Mouse (Mus musculus) activated CD4-positive, CD25-positive, alpha-beta regulatory T cell, adult 4 months (primary cell): ENCODE results near the gene Arl6ip5. TPM values are rescaled to one million over a fixed set of nuclear protein-coding genes. Genes with fewer than 3 reads are reported as not detected.
A peak's percentile ranks its signal among the peaks of the same experiment; 100 is the strongest.

Experiments
- ATAC-seq: one replicate; pipeline ENCODE4 v1.8.0; 2017
- polyA plus RNA-seq, 2 experiments: library from polyadenylated mRNA; unstranded; fragments of 100-300 nt; shearing (Covaris generic); gene quantifications; one replicate each; pipeline ENCODE4 v1.2.1; 2017

Gene Arl6ip5
- 100 to 1,000 TPM; 185 to 248 TPM for polyA plus RNA-seq

DNA sequence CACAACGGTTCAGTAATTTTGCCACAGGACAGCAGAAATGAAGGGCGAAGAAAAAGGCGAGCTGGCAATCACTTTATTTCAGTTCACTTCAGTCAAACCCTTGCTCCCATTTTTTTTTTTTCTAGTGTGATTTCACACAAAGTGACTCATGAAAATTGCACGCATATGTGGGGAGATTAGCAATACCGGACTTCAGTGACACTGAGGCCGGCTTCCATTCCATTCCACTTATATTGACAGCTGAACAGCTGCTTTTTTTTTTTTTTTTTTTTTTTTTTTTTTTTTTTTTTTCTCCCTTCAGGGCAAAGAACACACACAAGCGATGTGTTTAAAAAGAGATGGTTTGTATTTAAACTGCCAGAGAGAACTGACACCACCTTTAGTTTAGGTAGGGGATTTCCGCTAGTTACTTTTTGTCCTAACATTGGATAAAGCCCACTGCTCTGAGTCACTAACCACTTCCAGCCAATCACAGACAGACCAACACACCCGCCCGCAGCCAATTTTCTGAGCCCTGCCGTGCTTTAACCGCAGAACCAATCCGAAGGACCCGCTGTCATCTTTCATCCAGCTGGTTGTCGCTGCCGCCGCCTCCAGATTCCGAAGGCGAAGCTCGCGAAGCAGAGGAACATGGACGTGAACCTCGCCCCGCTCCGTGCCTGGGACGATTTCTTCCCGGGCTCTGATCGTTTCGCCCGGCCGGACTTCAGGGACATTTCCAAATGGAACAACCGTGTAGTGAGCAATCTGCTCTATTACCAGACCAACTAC, at the start of gene Arl6ip5:
TSS of gene Arl6ip5 (plus strand) at position 499 of the 771 bp plus-strand sequence.
- peak; percentile 80 for ATAC-seq

DNA sequence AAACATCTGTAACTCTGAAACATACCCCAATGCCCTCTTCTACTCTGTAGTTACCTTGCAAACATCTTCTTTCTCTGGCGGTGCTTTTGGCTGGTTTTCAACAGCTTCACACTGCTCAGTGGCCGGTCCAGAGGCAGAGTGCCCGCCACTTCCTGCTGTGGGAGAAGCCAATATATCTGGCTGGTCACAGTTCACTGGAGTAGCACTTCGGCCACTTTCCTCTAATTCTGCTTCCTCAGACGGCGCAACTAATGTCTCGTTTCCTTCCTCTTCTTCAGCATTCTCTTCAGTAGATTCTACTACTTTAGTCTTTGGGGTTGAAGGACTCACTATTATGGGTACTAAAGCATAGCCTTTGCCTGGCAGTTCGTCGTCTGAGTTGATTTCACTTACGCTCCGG, 34.8 kb upstream of the Arl6ip5 start:
- no peak for ATAC-seq

DNA sequence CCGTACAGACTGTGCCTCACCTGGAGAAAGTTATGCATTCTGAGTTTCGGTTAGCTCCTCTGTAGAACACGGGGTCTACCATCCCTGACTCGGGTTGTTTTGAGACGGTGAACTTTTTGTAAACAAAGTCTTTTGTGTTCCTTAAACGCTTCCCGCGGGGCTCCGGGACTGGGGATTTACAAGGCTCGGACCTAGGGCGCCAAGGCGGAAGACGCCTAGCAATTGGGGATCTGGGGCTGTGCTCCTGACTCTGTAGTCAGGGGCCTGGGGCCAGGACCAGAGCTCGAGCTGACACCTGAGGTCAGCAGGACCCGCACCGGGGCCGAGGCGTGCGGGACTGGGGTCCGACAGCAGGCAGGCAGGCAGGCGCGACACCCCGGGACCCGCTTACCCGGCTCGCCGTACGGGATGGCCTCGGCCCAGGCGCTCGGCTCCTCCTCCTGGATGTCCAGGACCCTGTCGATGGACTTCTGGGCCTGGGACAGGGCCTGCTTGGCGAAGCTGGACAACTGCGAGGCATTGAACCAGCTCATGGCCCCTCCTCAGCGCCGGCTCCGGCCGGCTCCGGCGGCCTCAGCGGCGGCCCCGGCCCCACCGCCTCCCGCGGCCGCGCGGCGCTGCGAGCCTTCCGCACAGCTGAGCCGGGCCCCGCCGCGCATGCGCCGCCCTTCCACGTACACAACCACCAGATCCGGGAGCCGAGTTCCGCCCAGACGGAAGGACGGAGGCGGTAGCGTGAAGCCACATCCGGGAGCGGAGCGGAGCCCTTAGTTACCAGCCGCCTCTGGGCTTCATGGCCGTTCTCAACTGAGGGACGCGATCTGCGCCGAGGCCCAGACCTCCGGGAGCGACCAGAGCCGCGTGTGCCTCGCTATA, 31.8 kb upstream of the Arl6ip5 start, which contains the start of gene Tmf1:
TSS of gene Tmf1 (minus strand) at position 632 of the 876 bp plus-strand sequence.
- peak; percentile 95 for ATAC-seq

DNA sequence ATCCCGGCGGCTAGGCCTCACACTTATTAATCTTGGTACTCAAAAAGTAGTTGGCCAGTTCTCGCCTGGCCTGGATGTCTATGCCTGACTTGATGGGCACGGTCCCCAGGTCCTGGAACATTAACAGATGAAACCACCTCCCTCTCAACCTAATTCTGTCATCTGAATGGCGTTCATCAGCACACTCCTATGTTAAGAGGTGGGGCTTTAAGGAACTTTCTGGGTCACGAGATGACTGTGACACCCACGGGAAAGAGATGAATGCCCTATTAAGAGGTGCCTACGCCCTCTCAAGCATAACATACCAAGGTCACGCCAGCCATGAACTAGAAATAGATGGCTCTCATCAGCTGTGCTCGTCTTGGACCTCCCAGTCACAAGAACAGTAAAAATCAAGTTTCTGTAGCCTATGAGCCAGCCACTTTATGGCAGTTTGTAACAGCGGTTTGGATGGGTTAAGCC, 31.1 kb upstream of the Arl6ip5 start:
- ATAC-seq, result peak; percentile 52

DNA sequence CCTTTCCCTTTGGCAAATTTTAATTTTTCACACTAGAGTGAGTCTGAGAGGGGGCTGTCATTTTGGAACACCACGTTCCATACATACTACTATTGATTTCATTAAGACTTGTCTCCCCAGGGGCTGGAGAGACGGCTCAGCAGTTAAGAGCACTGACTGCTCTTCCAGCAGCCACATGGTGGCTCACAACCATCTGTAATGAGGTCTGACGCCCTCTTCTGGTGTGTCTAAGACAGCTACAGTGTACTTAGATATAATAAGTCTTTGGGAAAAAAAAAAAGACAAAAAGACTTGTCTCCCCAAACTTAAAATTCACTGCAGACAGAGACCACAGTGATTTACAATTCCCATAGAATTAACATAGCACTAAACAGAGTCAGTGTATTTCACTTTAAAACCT, 10.1 kb upstream of the Arl6ip5 start:
- ATAC-seq, result no peak

DNA sequence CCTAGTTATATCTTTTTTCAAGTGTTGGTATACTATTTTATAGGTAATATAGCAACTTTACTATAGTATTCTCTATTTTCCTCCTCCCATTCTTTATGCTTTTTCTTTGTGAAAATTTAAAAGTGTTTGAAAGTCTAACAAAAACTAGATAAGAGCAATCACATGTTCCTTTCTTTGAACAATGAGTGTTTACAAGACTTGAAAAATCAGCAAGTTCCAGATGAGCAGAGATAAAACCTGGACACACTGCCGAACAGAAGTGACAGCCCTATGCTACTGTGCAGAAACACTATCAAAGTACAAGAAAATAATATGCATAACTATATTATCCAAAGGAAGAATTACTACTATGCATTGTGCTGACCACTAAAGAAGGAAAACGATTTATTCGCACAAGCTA, 8.0 kb upstream of the Arl6ip5 start:
- ATAC-seq, result no peak

DNA sequence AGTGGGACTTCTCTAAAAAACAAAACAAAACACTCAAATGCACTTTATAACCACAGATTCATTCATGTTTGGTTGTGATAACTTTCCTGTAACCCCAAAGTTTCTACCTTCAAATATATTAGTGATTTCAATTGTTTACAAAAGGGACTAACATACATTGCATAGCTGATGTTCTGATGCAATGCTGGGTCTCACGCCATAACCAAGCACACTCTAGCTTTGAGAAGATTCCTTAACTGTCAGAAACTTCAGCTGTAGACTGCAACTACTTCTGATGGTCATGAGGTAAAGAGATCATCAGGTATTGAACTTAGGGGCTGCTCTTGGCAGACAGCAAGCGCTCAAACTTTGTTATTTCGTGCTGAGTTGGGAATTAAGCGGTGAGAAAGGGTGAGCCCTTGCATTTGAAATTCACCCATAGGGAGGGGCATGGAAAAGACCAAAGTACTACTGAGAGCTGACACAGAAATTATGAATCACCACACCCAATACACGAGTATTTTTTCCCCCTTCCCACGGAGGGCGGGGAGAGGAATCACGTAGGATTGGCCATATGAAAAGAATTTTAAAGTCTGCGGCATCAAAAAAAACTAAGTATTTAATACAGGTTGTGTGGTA, 6.1 kb upstream of the Arl6ip5 start:
- no peak for ATAC-seq

DNA sequence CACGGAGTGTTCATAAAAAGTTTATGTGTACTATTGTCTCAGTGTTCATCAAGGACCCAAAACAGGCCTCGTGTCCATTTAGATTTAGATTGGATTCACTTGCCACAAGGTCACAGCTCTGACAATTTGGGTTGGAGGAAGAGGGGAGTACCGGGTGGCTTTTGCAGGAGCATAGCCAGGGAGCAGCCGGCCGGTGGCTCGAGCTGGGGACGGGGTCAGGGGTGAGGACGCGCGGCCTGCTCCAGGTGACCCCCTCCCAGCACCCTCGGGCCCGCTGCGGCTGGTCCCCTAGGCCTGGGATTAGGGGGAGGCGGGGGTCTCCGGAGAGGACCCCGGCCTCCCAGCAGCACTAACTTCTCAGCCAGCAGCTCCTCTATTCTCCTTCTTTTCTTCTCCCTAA, 5.5 kb upstream of the Arl6ip5 start:
- ATAC-seq, result no peak

DNA sequence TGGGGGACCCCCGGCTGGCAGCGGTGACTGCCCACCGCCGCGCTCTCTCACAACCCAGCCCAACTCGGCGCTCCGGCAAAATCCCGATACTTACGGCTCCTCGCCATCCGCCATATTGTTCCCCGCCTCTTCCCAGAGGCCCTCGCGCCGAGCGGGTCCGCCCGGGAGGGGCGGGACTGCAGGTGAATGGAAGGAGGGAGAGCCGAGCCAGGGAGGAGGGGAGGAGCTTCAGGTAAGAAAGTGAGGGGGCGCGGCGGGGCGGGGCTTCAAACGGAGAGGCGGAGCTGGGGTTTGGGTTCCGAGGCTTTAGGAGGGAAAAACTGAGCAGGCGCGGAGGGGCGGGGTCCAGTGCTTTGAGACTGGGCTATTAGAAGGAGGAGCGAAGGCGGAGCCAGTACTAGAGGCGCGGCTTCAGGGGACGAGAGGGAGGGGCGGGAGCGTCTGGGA, 5.0 kb upstream of the Arl6ip5 start, which contains the start of gene Uba3:
TSS of gene Uba3 (minus strand) at position 209 of the 447 bp plus-strand sequence.
- peak; percentile 83 for ATAC-seq

DNA sequence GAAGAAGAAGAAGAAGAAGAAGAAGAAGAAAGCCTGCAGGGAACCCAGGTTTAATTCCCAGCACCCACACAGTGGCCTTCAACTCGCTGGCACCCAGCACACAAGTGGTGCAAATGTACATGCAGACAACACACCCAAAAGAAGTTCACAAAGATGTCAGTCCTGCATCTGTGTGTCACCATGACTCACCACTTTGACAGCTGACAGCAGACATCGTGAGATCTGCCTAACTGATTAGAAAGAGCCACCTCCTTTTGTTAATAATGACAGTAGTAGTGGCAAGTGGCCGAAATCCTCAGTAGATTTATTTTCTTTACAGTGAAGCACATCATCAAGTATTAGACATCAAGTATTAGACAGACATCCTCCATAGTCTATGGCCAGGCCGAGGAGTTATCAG, 3.4 kb upstream of the Arl6ip5 start:
- no peak for ATAC-seq

DNA sequence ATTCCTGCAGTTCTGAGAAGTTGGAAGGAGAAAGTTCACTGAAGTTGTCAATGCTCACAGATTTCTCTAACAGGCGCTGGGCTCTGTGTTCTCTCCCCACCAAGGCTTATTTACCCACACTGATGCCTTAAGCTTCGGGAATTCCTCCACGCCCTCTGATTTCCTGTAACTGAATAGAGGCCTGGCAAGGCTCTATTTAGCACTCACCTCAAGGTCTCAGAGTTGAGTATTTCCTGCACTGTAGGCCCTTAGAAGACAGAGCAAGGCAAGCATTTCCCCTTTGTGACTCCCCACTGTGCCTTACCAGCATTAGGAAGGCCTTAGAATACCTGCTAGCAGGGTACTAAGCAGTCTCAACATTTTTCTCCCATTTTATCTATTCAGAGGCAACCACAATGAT, 2.1 kb upstream of the Arl6ip5 start:
- no peak for ATAC-seq

DNA sequence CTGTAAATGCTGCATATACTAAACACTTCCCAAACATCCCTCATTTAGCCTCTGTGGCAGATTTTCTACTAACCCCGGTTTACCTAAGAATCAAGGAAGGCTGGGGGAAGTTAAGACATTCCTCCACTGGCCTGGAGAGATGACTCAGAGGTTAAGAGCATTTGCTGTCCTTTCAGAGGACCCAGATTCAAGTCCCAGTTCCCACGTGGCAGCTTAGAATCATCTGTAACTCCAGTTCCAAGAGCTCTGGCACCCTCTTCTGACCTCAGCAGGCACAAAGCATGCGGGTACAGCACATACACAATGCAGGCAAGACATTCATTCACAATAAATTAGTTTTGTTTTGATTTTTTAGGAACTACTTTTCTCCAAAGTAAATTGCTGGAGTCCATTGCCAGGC, 1.3 kb upstream of the Arl6ip5 start:
- ATAC-seq, result no peak

DNA sequence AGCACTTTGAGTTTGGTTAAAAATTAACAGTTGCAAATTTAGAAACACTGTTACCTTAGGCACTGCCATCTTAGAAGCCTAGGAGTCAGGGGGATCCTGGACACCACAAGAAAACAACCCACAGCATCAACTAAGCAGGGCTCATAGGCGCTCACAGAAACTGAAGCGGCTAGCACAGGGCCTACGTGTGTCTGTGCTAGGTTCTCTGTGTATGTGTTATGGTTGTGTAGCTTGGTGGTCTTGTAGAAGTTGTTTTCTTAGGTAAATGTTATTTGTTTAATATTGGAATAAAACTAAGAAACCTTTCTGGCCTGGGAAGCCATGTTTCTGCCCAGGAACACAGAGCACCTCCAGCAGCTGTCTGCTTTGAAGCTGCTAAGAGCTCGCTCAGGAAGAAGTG, 738 bp upstream of the Arl6ip5 start:
- no peak for ATAC-seq

DNA sequence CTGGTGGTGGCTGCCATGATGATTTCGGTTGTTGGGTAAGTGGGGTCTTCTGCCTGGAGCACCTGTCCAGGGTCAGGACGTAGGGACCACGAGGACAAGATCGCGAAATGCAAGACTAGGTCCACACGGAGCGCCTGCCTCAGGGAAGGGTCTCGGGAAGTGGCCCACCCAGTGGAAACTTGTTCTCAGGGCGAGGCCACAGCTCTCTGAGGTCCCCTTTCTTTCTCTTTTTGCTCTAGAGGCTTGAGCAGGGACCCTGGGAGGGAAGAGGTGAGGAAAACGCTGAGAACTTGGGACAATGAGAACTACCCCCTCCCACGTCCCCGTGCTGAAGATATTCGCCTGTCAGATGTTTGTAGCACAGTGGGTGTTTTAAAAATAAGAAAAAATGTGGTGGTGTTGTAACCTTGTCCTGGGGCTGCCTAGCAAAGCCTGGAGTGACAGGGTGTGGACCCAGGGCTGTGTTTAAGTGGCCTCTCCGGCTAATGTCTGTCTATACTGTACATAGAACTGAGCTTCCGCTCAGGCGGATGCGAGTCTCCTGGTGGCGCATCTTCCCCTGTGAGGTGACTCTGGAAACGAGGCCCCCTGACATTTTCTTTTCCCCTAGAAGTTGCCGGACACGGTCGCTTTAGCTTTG, 593 bp downstream of the Arl6ip5 start:
- peak; percentile 48 for ATAC-seq

DNA sequence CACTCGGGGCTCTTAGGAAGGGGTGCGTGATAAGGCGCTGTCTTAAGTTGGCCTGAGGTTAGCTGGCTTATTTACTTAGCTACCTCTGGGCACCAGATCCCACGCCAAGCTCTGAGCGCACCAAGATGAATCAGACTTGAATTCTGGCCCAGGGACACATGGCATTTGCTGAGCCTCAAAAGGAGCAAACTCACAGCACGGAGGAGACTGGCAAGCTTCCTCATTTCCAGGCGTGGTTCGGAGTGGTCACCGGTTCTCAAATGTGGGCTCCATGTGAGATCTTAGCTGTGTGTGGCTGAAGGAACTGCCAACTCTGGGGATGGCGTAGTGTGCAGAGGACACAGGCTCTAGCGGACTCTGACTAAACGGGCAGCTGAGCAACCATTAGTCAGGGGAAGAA, 1.5 kb downstream of the Arl6ip5 start:
- no peak for ATAC-seq

DNA sequence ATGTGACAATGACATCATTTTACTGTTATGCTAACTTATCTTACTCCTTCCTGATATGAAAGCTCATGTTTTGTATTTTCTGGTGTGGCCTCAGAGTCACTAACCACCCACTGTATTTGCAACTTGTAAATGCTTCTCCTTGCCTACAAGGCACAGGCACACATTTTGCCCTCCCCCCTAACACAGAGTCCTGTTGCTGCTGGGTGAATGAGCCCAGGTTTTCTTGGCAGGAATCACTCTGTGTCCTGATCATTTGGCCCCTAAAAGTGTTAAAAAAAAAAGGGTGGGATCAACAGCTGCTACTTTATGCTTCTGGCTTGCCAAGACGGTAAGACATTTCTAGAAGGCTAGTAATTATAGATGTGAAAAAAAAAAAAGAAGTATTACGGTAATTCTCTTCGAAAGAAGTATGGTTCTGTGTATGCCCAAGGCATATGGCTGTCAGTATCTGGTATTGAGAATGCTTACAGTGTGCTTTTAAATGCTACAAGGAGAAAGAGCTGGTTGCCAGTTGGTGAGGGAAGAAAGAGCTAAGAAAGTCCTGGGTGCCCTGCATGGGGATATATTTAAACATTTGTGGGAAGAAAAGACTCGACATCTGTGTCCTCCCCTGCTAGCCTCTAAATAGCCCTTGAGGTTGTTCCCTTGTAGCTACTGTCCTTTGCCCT, 5.8 kb downstream of the Arl6ip5 start:
- no peak for ATAC-seq

DNA sequence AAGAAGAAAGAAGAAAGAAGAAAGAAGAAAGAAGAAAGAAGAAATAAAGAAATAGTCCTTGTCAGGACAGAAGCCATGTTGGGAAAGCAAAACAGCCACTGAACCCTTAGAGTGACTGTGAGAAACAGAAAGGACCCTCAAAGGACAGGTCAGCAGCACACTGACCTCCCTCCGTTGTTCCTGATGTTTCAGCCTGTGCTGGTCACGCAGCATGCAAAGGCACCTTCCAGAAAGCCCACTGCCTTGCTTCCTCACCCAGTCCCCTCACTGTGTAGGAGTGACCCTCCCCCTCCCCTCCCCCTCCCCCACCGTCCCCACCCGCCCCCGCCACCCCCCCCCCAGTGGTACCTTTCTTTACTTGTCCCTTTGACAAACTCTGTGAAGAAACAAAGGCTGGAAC, 10.2 kb downstream of the Arl6ip5 start:
- ATAC-seq, result no peak

DNA sequence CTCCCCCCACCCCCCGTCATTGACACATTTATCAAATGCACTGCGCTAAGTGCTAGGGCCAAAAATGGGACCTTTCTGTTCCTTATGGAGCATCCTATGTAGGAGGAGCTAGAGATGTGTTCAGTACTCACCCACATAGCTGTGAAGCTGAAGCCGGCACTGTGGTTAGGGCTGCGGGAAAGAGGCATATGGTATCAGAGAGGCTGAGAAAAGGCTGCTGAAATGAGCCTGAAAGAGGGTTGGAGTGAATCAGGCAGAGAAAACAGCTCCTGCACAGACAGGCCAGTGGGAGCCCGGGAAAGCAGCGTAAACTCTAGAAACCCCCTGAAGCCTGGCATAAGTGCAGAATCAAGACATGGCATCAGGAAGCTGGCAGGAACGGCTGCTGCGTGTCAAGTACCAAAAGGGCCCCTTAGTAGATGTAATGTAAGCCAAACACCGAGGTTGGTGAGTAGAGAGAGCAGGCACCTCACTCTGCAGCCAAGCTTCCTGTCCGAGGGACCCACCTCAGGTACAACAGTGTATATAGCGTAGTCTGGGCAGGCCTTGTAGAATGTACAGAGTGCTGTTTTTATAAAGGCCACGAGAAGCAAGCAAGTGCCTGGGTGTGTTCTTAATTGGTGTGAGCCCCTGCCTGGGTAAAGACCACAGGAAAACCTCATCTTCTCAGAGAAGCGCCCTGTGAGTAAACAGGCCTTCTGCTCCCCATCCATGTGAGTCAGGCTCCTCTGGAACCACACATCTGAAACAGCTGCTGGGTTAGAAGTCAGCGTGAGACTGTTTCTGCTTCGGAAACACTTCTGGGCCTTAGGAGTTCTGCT, 10.9 kb downstream of the Arl6ip5 start:
- peak; percentile 39 for ATAC-seq

DNA sequence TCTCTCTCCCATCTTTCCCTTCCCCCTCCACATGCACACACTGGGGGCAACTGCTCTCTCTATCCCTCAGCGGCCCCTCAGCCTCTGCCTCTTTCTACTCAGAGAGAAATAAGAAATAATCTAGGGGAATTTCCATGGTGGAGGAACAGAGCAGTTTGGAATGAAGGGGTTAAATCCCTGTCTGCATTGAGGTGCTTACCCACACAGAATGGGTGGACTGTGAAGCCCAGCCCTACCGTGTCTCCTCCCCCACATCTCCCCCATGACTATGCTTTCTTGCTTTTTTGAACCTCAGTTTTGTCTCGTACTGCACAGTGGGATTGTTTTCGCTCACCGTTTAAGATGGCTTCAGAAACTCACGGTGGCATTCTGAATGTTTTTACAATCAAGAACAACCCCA, 11.8 kb downstream of the Arl6ip5 start:
- peak; percentile 25 for ATAC-seq

DNA sequence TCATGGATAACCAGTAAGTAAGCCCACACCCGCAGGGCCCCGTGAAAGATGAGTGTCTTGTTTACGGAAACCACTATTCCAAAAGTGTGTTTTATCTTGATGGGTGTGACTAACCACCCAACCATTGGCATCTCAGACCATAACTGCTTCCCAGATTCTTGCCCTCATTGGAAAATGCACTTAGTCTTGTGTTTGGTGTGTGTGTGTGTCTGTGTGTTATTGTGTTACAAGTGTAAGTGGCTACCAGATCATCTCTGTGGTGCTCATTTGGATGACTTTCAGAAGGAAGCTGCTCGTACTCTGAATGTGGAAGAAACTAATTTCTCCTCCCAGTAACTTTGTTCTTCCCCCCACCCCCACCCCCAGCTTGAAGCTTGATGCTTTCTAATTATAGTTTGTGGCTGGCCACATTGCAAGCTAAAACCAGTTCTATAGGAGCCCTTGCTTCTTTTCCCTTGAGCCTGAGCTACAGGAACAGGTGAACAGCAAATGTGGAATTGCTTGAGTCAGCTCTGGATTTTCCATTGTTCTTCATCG, 12.5 kb downstream of the Arl6ip5 start:
- peak; percentile 9 for ATAC-seq

DNA sequence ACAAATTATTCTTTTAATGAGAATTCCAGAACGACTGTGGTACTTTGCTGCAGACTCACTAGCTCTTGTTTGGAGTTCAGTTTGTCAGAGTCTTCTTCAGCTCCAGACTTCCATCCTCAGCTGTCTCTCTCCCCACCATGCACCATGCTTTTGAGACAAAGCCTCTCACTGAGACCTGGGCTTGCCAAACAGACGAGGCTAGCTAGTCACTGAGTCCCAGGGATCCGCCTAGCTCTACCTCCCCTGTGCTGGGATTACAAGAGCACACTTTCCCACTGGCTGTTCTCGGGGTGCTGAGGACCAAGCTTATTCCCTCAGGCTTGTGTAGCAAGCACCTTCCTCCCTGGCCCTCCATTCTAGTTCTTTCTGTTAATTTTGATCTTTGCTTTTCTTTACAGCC, 13.1 kb downstream of the Arl6ip5 start:
- no peak for ATAC-seq
